Mouse (Mus musculus): Measurements from ENCODE around the gene Gtf2a1l.

GRCm38 (mm10) chr17:88625350-88625749, 43.1 kb upstream of the Gtf2a1l start:
- no peak for TF ChIP-seq CTCF (IDR thresholded peaks at IDR 0.05; ENCODE audit: borderline replicate concordance, extremely low read depth, insufficient read depth, insufficient read length)
- TF ChIP-seq POLR2A (IDR thresholded peaks at IDR 0.05; ENCODE audit: borderline replicate concordance, extremely low read depth, insufficient read depth, insufficient read length, poor library complexity, severe bottlenecking) = no peak

Data from brain, embryonic 14.5 days (tissue).